Mouse (Mus musculus): ENCODE results near the gene Gria2. TPM values are rescaled to one million over a fixed set of nuclear protein-coding genes. Genes with fewer than 3 reads are reported as not detected.
A peak's percentile ranks its signal among the peaks of the same experiment; 100 is the strongest.

Gene Gria2
- polyA plus RNA-seq, 1 experiment = 299 TPM

GRCm38 (mm10) chr3:80780383-80781143 lies 22.1 kb downstream of the Gria2 start:
- no peak for DNase-seq (ENCODE audit: extremely low spot score in 1 of 2, low spot score in 1 of 2)

- DNase-seq (ENCODE audit: extremely low spot score in 1 of 2, low spot score in 1 of 2) = no peak
These were observed 26.0 kb downstream of the Gria2 start for GRCm38 (mm10) chr3:80776628-80777027.

GRCm38 (mm10) chr3:80775971-80776370 lies 26.7 kb downstream of the Gria2 start:
- no peak for DNase-seq (ENCODE audit: extremely low spot score in 1 of 2, low spot score in 1 of 2)

GRCm38 (mm10) chr3:80774005-80774764 lies 28.4 kb downstream of the Gria2 start:
- DNase-seq (ENCODE audit: extremely low spot score in 1 of 2, low spot score in 1 of 2) = no peak

- DNase-seq (ENCODE audit: extremely low spot score in 1 of 2, low spot score in 1 of 2) = peak in 1 of 2 experiments; percentile 40
These were observed 29.4 kb downstream of the Gria2 start for GRCm38 (mm10) chr3:80773232-80773631.

GRCm38 (mm10) chr3:80769506-80770235 lies 33.0 kb downstream of the Gria2 start:
- DNase-seq (ENCODE audit: extremely low spot score in 1 of 2, low spot score in 1 of 2) = no peak

GRCm38 (mm10) chr3:80758955-80759354 lies 43.7 kb downstream of the Gria2 start:
- DNase-seq (ENCODE audit: extremely low spot score in 1 of 2, low spot score in 1 of 2) = no peak

- DNase-seq (ENCODE audit: extremely low spot score in 1 of 2, low spot score in 1 of 2) = peak in 1 of 2 experiments; percentile 33
These were observed 44.3 kb downstream of the Gria2 start for GRCm38 (mm10) chr3:80758363-80758762.

- DNase-seq (ENCODE audit: extremely low spot score in 1 of 2, low spot score in 1 of 2) = no peak
These were observed 51.8 kb downstream of the Gria2 start for GRCm38 (mm10) chr3:80750786-80751185.

GRCm38 (mm10) chr3:80725205-80725604 lies 77.4 kb downstream of the Gria2 start:
- DNase-seq (ENCODE audit: extremely low spot score in 1 of 2, low spot score in 1 of 2) = no peak

GRCm38 (mm10) chr3:80713123-80713522 lies 89.5 kb downstream of the Gria2 start:
- DNase-seq (ENCODE audit: extremely low spot score in 1 of 2, low spot score in 1 of 2) = no peak

GRCm38 (mm10) chr3:80708992-80709391 lies 93.6 kb downstream of the Gria2 start:
- no peak for DNase-seq (ENCODE audit: extremely low spot score in 1 of 2, low spot score in 1 of 2)

- DNase-seq (ENCODE audit: extremely low spot score in 1 of 2, low spot score in 1 of 2) = no peak
These were observed 100.5 kb downstream of the Gria2 start for GRCm38 (mm10) chr3:80702173-80702572.

- no peak for DNase-seq (ENCODE audit: extremely low spot score in 1 of 2, low spot score in 1 of 2)
These were observed 105.1 kb downstream of the Gria2 start for GRCm38 (mm10) chr3:80697523-80697922.

GRCm38 (mm10) chr3:80694965-80695364 lies 107.7 kb downstream of the Gria2 start:
- DNase-seq (ENCODE audit: extremely low spot score in 1 of 2, low spot score in 1 of 2) = no peak

- DNase-seq (ENCODE audit: extremely low spot score in 1 of 2, low spot score in 1 of 2) = no peak
These were observed 137.5 kb downstream of the Gria2 start for GRCm38 (mm10) chr3:80665105-80665504.

- DNase-seq (ENCODE audit: extremely low spot score in 1 of 2, low spot score in 1 of 2) = no peak
These were observed 139.3 kb downstream of the Gria2 start for GRCm38 (mm10) chr3:80663293-80663692.

- DNase-seq (ENCODE audit: extremely low spot score in 1 of 2, low spot score in 1 of 2) = no peak
These were observed 140.8 kb downstream of the Gria2 start for GRCm38 (mm10) chr3:80661838-80662237.

GRCm38 (mm10) chr3:80652213-80652612 lies 150.4 kb downstream of the Gria2 start:
- no peak for DNase-seq (ENCODE audit: extremely low spot score in 1 of 2, low spot score in 1 of 2)
